Mouse (Mus musculus): ENCODE data around the gene Fam178b.

- TF ChIP-seq CTCF (conservative IDR thresholded peaks at IDR 0.05; ENCODE audit: low read length) (peak; percentile 29), NANOG (IDR thresholded peaks at IDR 0.05; ENCODE audit: borderline replicate concordance, low read length) (no peak)
Observed at GRCm38 (mm10) chr1:36556553-36557456, 126.2 kb downstream of the Fam178b start.

Measured in E14TG2a.4 (cell line).